Mouse (Mus musculus) ES-E14 (cell line): ENCODE results near the gene Nr1h3. TPM values are rescaled to one million over a fixed set of nuclear protein-coding genes. Genes with fewer than 3 reads are reported as not detected.

Experiments
- DNase-seq: peaks from one replicate; pipeline ENCODE4 v3.0.0-alpha.2; 2013; ENCODE audit warnings: low read depth, low spot score
- H3K27ac ChIP-seq: 2 replicates; pipeline ENCODE4 v1.5.1; 2012; ENCODE audit warnings: low read depth, mild to moderate bottlenecking, low read length, moderate library complexity, mixed read lengths; ENCODE audit not compliant: poor library complexity, insufficient read depth, severe bottlenecking
- H3K36me3 ChIP-seq: 2 replicates; pipeline ENCODE4 v1.6.1; 2012; ENCODE audit warnings: mild to moderate bottlenecking, low read length, moderate library complexity, mixed read lengths; ENCODE audit not compliant: control insufficient read depth, poor library complexity, insufficient read depth, severe bottlenecking
- H3K4me1 ChIP-seq, 2 experiments: fragments of 150-350 bp in 1 of 2; sonication (generic) in 1 of 2; 2 replicates each; pipeline ENCODE4 v1.6.1; 2012; ENCODE audit warnings: low read length in 2 of 2, mild to moderate bottlenecking in 1 of 2, mixed read lengths in 1 of 2; ENCODE audit not compliant: control insufficient read depth in 2 of 2, insufficient read depth in 2 of 2, poor library complexity in 1 of 2
- H3K4me3 ChIP-seq, 2 experiments: fragments of 150-350 bp in 1 of 2; sonication (generic) in 1 of 2; 2 replicates each; pipeline ENCODE4 v1.5.1; 2012; ENCODE audit warnings: low read length in 2 of 2, low read depth in 1 of 2, mild to moderate bottlenecking in 1 of 2, mixed read lengths in 1 of 2; ENCODE audit not compliant: insufficient read depth in 1 of 2, poor library complexity in 1 of 2, severe bottlenecking in 1 of 2
- H3K9ac ChIP-seq: 2 replicates; pipeline ENCODE4 v1.6.1; 2012; ENCODE audit warnings: low read depth, mild to moderate bottlenecking, low read length, mixed read lengths; ENCODE audit not compliant: poor library complexity, insufficient read depth, severe bottlenecking
- H3K9me3 ChIP-seq: fragments of 150-350 bp; sonication (generic); 2 replicates; pipeline ENCODE4 v1.6.1; 2012; ENCODE audit warnings: low read depth, mild to moderate bottlenecking, low read length; ENCODE audit not compliant: control insufficient read depth, insufficient read depth
- CHD2 ChIP-seq: IDR thresholded peaks from 2 replicates; pipeline ENCODE4 v1.6.1; 2014; ENCODE audit warnings: mild to moderate bottlenecking, low read depth, low read length, inconsistent platforms
- HCFC1 ChIP-seq: IDR thresholded peaks from 2 replicates; pipeline ENCODE4 v1.6.1; 2012; ENCODE audit warnings: low read length, inconsistent platforms, borderline replicate concordance; ENCODE audit not compliant: insufficient read depth
- MAFK ChIP-seq: IDR thresholded peaks from 2 replicates; pipeline ENCODE4 v1.6.1; 2014; ENCODE audit warnings: mild to moderate bottlenecking, low read depth, low read length, inconsistent platforms; ENCODE audit not compliant: insufficient read depth
- ZC3H11A ChIP-seq: IDR thresholded peaks from 2 replicates; pipeline ENCODE4 v1.6.1; 2012; ENCODE audit warnings: low read depth, mild to moderate bottlenecking, inconsistent platforms, low read length, borderline replicate concordance
- ZNF384 ChIP-seq: IDR thresholded peaks from 2 replicates; pipeline ENCODE4 v1.6.1; 2012; ENCODE audit warnings: low read depth, low read length, inconsistent platforms
- in situ Hi-C, 2 experiments: fragments of 600-800 bp; cut with MboI; formaldehyde crosslinking; loops; one replicate each; pipeline ENCODE4 v1.15.1; 2025; ENCODE audit warnings: low sequenced_read_pairs in 2 of 2, inconsistent platforms in 1 of 2; ENCODE audit not compliant: unreplicated experiment in 2 of 2
- total RNA-seq: library from RNA; depleted of rRNA; stranded (reverse); fragments of 300-350 nt; gene quantifications from 2 replicates; pipeline ENCODE4 v1.2.3, GENCODE M21; 2012

Nr1h3 gene
- total RNA-seq, 1 experiment, result 1.4 TPM

DNA sequence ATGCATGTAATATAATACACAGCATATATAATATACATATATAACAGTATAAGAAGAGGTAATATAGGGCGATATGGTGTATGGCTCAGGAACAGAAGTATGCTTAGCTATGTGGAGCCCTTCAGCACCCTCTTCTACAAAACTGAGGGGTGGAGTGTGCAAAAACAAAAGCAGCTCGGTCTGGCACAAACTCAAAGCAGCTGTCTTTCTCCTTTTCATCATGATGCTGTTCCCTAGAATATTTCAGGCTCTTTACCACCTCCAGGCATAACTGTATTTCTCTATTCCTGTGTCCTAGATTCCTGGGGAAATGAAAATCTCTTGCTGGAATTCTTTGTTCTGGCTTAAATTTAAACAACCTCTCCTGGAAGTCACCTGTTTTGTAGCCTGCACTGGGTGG lies 27.1 kb upstream of the Nr1h3 start:
- Histone ChIP-seq H3K9ac (no peak overlapping the region), H3K9me3 (no peaks in the 10 kb centered on the region), H3K4me1 (no peaks in the 10 kb centered on the region), H3K4me3 (no peak overlapping the region), H3K36me3 (peaks cover 2% of the 10 kb centered on the region; the same call in 1 of the 2 replicates), H3K27ac (no peak overlapping the region)
- in situ Hi-C loops, result loop anchor here in 1 of 2 experiments (10.0 kb wide), 1 partner anchor 115 kb away; the partner anchor contains the start of gene Mybpc3
- TF ChIP-seq ZNF384 (no peak), ZC3H11A (no peak), HCFC1 (no peak)
- DNase-seq, result no peak

DNA sequence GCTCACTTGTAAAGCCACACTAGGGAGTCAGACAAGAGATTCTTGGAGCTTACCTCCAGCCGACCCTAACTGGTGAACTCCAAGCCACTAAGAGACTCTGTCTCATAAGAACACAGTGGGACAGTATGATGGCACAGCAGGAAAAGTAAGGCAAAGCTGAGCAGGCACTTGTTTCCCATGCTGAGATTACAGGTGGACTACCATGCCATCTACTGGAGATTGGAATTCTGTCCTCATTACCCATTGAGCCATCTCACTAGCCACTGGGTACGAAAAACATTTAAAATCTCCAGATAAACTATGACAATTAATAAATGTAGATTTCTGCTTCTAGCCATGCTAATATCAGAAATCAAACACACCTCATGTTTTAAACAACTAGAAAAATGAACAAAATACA lies 21.0 kb upstream of the Nr1h3 start:
- Histone ChIP-seq H3K27ac (no peak overlapping the region), H3K36me3 (no peaks in the 10 kb centered on the region), H3K9ac (no peak overlapping the region), H3K4me1 (peaks cover 0 to 2% of the 10 kb centered on the region in 2 experiments; a peak in 1 of 4 replicates), H3K4me3 (no peak overlapping the region), H3K9me3 (no peaks in the 10 kb centered on the region)
- in situ Hi-C loops, result no loop called here
- TF ChIP-seq MAFK (no peak), CHD2 (no peak), ZC3H11A (no peak), HCFC1 (no peak), ZNF384 (no peak)
- DNase-seq, result no peak

DNA sequence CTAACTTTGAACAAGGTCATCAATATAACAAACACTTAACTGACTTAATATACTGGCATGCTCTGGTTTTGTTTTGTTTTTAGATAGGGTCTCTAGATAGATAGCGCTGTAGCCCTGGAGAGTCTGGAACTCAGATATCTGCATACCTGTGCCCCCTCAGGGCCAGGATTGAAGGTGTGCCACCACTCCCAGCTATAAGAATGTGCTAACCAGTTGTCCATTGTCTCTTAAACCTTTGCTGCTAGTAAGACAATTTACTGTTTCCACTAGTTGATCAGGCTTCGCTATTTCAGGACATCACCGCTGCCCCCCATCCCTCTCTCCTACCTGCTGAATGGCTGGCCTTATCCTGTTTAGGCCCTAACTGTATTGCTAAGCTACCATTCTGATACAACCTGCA lies 17.9 kb upstream of the Nr1h3 start:
- in situ Hi-C loops, result no loop called here
- H3K4me3 ChIP-seq, result no peak overlapping the region
- no peak overlapping the region for H3K27ac ChIP-seq
- DNase-seq, result no peak
- no peaks in the 10 kb centered on the region; the same call in 1 of the 2 replicates for H3K36me3 ChIP-seq
- H3K9me3 ChIP-seq, result no peaks in the 10 kb centered on the region
- H3K9ac ChIP-seq, result no peak overlapping the region
- no peak for TF ChIP-seq ZC3H11A
- no peak for TF ChIP-seq MAFK
- TF ChIP-seq HCFC1, result no peak
- TF ChIP-seq ZNF384, result no peak
- TF ChIP-seq CHD2, result no peak
- peaks cover 0 to 2% of the 10 kb centered on the region in 2 experiments; a peak in 1 of 4 replicates for H3K4me1 ChIP-seq

DNA sequence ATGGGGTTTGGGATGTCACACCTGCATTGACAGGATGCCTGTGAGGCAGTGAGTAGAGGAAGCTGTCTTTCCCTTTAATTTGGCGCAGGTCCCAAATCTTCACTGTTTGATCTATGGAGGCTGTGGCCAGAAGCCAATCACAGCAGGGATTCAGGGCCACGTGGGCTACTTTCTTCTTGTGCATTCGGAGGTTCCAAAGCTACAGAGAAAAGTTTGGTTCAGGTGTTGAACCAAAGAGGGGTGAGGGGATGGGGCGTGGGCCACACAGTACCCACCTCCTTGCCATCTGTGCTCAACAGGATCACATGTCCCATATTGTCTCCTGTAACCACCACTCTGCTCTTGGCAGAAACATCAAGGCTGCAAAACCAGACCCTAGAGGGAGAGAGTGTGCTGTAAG lies 14.4 kb upstream of the Nr1h3 start:
- in situ Hi-C loops, result no loop called here
- TF ChIP-seq HCFC1 (no peak), MAFK (no peak), ZC3H11A (no peak), ZNF384 (no peak), CHD2 (no peak)

DNA sequence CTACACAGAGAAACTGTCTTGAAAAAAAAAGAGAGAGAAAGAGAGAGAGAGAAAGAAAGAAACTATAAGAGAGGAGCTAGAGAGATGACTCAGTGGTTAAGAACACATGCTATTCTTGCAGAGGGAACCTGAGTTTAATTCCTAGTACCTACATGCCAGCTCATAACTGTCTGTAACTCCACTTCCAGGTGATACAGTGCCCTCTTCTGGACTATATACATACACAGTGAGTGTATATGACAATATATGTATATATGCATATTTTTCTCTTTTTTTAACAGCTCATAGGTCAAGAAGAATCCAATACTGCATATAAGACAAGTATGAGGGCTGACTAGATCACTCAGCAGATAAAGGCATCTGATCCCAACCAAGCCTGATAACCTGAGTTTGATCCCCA lies 10.7 kb upstream of the Nr1h3 start:
- H3K4me3 ChIP-seq, result no peak overlapping the region
- TF ChIP-seq HCFC1 (no peak), MAFK (no peak), CHD2 (no peak), ZC3H11A (no peak), ZNF384 (no peak)
- no peak overlapping the region for H3K9ac ChIP-seq
- no peaks in the 10 kb centered on the region; a peak in 2 of 4 replicates for H3K4me1 ChIP-seq
- no peak for DNase-seq
- H3K9me3 ChIP-seq, result no peaks in the 10 kb centered on the region
- in situ Hi-C loops, result no loop called here
- H3K27ac ChIP-seq, result no peak overlapping the region
- peaks cover 13% of the 10 kb centered on the region for H3K36me3 ChIP-seq

More for the DNA sequence above, 14.4 kb upstream of the Nr1h3 start:
- H3K9me3 ChIP-seq, result no peaks in the 10 kb centered on the region
- peaks cover 0 to 2% of the 10 kb centered on the region in 2 experiments; a peak in 1 of 4 replicates for H3K4me1 ChIP-seq
- H3K4me3 ChIP-seq, result no peak overlapping the region
- no peak for DNase-seq
- H3K36me3 ChIP-seq, result peaks cover under 1% of the 10 kb centered on the region
- H3K9ac ChIP-seq, result no peak overlapping the region
- no peak overlapping the region for H3K27ac ChIP-seq
